Mouse (Mus musculus) heart, embryonic 15.5 days (tissue): ENCODE results near the gene Tldc1. TPM values are rescaled to one million over a fixed set of nuclear protein-coding genes. Genes with fewer than 3 reads are reported as not detected.

Experiments
- ATAC-seq: fragments of 200-750 bp; cut with Nextera tagmentation; replicated peaks from 2 replicates; pipeline ENCODE4 v1.8.0; 2017; ENCODE audit warnings: low read depth, moderate TSS enrichment; ENCODE audit not compliant: insufficient number of reproducible peaks, insufficient read depth, low FRiP score
- H3K27ac ChIP-seq: fragments of 300-500 bp; sonication (generic); 2 replicates; pipeline ENCODE4 v1.5.1; 2015; ENCODE audit warnings: mild to moderate bottlenecking, inconsistent platforms
- H3K27me3 ChIP-seq: fragments of 300-500 bp; sonication (generic); 2 replicates; pipeline ENCODE4 v1.6.1; 2015; ENCODE audit warnings: inconsistent platforms
- H3K36me3 ChIP-seq: fragments of 300-500 bp; sonication (generic); 2 replicates; pipeline ENCODE4 v1.6.1; 2015; ENCODE audit warnings: mild to moderate bottlenecking, inconsistent platforms
- H3K4me1 ChIP-seq: fragments of 300-500 bp; sonication (generic); replicated peaks from 2 replicates; pipeline ENCODE4 v1.6.1; 2015; ENCODE audit warnings: inconsistent platforms
- H3K4me2 ChIP-seq: fragments of 300-500 bp; sonication (generic); 2 replicates; pipeline ENCODE4 v1.6.1; 2015; ENCODE audit warnings: inconsistent platforms, mild to moderate bottlenecking, moderate library complexity
- H3K4me3 ChIP-seq: fragments of 300-500 bp; sonication (generic); 2 replicates; pipeline ENCODE4 v1.5.1; 2015; ENCODE audit warnings: mild to moderate bottlenecking, inconsistent platforms
- H3K9ac ChIP-seq: fragments of 300-500 bp; sonication (generic); 2 replicates; pipeline ENCODE4 v1.6.1; 2015; ENCODE audit warnings: mild to moderate bottlenecking, inconsistent platforms
- H3K9me3 ChIP-seq: fragments of 300-500 bp; sonication (generic); replicated peaks from 2 replicates; pipeline ENCODE4 v1.6.1; 2016; ENCODE audit warnings: inconsistent platforms
- WGBS: fragments of 180-500 bp; shearing (Covaris S2); methylation state at CpG from one replicate; pipeline ENCODE4 v1.1.7; 2015; ENCODE audit warnings: mixed read lengths; 5-methylcytosine and 5-hydroxymethylcytosine counted together
- polyA plus RNA-seq: library from polyadenylated mRNA; unstranded; fragments of >200 nt; fragmentation: Nextera tagmentation; extraction: Ambion mirVana; gene quantifications from 2 replicates; pipeline ENCODE4 v1.2.1, GENCODE M21; 2015

Tldc1 gene
- polyA plus RNA-seq, 1 experiment from 2014 or later: 10.9 TPM

DNA sequence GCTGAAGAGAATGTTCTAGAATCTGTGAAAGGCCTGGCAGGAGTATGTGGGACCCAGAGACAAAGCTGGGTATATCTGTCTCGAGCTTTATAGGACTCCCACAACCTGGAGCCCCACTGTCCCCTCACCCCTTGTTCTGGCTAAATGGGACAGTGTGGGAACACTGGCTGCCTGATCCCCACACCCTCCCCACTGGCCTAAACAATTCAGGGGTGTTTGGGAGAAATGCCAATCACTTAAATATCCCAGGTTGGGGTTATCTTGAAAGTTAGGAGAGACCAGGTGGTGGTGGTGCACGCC is 20.7 kb upstream of the Tldc1 start:
- Histone ChIP-seq H3K4me2 (peak overlapping the region; percentile 52), H3K27me3 (no peaks in the 10 kb centered on the region), H3K36me3 (no peaks in the 10 kb centered on the region), H3K9ac (no peak overlapping the region), H3K4me3 (no peak overlapping the region), H3K27ac (no peak overlapping the region), H3K9me3 (no peaks in the 10 kb centered on the region), H3K4me1 (peaks cover 11% of the 10 kb centered on the region)
- WGBS: 63% methylated on average over 2 of the region's 2 CpGs
- ATAC-seq: no peak

DNA sequence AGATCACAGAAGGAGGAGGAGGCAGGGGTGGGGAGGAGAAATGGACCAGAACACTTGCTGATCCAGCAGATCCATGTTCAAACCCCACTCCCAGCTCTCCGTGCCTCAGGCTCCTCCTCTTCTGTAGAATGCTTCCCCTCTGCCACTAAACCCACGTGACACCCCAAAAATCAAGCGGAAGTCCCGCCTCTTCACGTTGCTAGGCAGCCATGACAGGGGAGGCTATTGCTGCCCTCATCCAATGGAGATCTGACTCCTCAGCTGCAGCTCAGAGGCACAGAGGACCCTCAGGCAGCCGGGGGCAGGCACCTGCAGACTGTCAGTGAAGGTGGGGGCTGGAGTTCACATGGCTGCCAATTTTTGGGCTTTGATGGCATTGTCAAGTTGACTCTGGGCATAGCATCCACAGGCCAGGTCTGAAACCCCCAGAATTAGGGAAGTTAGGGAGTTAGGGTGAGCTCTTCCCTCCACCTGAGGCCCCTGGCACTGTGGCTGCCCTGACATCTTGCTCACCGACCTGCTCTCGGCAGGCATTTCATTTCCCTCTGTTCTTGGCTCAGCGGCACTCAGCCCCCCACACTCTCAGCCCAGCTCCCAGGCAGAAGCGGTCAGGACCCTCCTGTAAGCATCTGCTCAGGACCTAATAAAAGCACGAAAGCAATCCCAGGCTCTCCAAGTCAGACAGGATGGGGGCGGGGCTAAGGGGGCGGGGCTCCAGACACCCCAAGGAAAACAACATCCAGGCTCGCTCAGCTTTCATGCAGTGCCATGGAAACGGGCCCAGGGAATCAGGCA is 20.2 kb upstream of the Tldc1 start:
- 5% methylated on average over 15 of the region's 15 CpGs for WGBS
- peaks cover 11% of the 10 kb centered on the region for H3K4me1 ChIP-seq
- H3K4me3 ChIP-seq: peak overlapping the region; percentile 13; the same call in 1 of the 2 replicates
- H3K9ac ChIP-seq: no peak overlapping the region
- peak; percentile 64 for ATAC-seq
- no peaks in the 10 kb centered on the region for H3K9me3 ChIP-seq
- H3K27me3 ChIP-seq: no peaks in the 10 kb centered on the region
- H3K36me3 ChIP-seq: no peaks in the 10 kb centered on the region
- H3K4me2 ChIP-seq: peak overlapping the region; percentile 52
- peak overlapping the region; percentile 34 for H3K27ac ChIP-seq

DNA sequence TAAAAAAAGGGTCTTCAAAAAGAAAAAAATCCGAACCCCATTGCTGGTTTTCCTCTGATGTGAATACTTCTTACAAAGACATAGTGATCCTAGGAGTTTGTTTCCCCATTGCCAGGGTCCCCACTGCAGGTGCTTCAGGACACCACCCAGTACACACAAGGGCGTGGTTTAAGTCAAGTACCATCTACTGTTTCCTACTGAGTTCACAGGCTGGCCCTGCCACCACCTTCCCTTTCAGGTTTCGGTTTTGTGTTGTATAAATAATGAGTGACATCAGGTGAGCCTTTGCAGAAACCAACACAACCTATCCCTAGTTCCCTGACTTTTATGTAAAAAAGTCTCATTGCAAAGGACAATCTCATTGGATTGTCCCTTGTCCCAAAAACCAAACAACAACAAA is 17.4 kb upstream of the Tldc1 start:
- Histone ChIP-seq H3K36me3 (no peaks in the 10 kb centered on the region), H3K4me2 (no peak overlapping the region), H3K9me3 (no peaks in the 10 kb centered on the region), H3K4me1 (peaks cover 18% of the 10 kb centered on the region), H3K27ac (no peak overlapping the region), H3K4me3 (no peak overlapping the region), H3K27me3 (no peaks in the 10 kb centered on the region), H3K9ac (no peak overlapping the region)
- WGBS: 89% methylated on average over 3 of the region's 3 CpGs
- ATAC-seq: no peak

DNA sequence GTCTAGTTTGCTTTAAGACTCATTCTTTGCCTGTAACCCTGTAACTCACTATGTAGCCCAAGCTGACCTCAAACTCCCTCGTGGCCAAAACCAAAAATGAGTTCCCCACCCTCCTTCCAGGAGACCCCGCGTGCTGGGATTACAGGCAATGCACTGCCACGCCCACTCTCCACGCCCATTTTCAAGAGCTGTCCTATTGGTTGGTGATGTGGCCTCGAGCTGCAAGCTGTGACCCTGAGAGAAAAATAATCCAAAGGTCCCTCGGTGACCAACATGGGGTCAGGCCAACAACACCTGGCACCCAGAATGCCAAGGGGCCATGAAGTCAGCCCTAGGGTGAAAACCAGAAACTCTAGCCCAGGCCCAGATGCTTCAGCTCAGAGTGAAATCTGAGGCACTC is 16.5 kb upstream of the Tldc1 start:
- no peak overlapping the region for H3K4me3 ChIP-seq
- no peaks in the 10 kb centered on the region for H3K27me3 ChIP-seq
- H3K9me3 ChIP-seq: no peaks in the 10 kb centered on the region
- H3K4me1 ChIP-seq: peaks cover 18% of the 10 kb centered on the region
- H3K4me2 ChIP-seq: no peak overlapping the region
- no peak overlapping the region for H3K9ac ChIP-seq
- no peak overlapping the region for H3K27ac ChIP-seq
- H3K36me3 ChIP-seq: no peaks in the 10 kb centered on the region
- no peak for ATAC-seq
- 59% methylated on average over 7 of the region's 7 CpGs for WGBS

DNA sequence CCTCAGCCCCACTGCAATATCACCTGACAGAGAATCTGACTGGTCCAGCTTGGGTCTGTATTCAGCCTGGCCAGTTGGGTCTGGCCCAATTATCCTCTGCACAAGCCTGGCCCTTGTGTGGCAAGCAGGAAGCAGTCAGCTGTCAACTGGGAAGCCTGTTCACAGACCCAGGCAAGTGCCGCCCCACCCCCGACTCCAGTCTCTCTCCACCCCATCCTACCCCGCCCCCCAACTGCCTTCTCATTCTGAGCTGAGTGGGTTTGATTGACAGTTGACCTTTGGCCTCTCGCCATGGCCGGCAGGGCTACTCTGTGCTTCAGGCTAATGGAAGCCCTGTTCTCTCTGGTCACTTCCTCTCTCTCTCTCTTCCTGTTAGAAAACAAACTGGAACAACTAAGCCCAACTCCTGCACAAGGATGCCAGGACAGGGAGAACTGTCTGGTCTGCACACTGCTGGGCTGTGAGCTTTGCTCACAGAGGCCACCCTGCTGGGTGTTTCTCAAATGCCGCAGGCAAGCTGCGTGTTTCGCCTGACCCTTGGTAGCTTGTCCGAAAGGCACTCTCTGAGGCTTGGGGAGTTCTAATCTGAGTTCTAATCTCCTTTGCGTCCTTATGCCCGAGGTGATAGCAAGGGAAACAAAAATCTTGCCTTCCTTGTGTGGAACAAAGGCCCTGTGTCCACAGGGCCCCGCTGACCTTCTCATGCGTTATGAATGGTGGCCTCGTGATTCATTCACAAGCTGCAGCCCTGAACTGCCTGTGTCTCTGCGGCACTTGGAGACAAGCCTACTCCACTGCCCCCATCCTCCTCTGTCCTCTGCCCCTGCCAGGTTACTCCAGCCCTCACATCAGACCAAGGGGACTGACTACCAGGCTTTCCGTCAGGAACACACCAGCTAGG is 13.8 kb upstream of the Tldc1 start:
- WGBS: 43% methylated on average over 16 of the region's 16 CpGs
- Histone ChIP-seq H3K27me3 (no peaks in the 10 kb centered on the region), H3K9me3 (no peaks in the 10 kb centered on the region), H3K4me2 (no peak overlapping the region), H3K27ac (no peak overlapping the region), H3K4me3 (no peak overlapping the region), H3K36me3 (no peaks in the 10 kb centered on the region), H3K9ac (no peak overlapping the region), H3K4me1 (peaks cover 8% of the 10 kb centered on the region)
- ATAC-seq: 0 out of 2 replicates have a peak, but pooled peaks have one; percentile 41

DNA sequence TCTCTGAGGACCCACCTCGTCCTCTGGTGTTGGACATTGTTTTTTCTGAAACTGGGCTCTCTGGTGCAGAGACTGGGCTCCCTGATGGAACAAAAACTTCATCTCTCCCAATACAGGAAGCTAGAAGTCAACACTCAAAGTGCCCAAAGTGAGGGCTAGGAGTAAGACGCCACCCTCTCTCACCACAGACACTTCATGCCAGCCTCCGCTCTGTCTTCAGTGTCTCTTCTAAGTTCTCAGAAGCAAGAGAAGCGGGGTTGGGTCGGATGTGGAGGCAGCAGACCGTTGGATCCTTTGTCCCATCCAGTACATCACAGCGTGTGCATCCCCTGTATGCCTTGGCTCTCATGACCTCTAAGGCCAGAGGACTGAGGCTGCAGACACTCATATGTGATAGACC is 11.4 kb upstream of the Tldc1 start:
- Histone ChIP-seq H3K27me3 (no peaks in the 10 kb centered on the region), H3K9me3 (no peaks in the 10 kb centered on the region), H3K4me3 (no peak overlapping the region), H3K9ac (no peak overlapping the region), H3K4me2 (no peak overlapping the region), H3K36me3 (no peaks in the 10 kb centered on the region), H3K4me1 (peaks cover 12% of the 10 kb centered on the region), H3K27ac (no peak overlapping the region)
- WGBS: 83% methylated on average over 7 of the region's 7 CpGs
- ATAC-seq: no peak

DNA sequence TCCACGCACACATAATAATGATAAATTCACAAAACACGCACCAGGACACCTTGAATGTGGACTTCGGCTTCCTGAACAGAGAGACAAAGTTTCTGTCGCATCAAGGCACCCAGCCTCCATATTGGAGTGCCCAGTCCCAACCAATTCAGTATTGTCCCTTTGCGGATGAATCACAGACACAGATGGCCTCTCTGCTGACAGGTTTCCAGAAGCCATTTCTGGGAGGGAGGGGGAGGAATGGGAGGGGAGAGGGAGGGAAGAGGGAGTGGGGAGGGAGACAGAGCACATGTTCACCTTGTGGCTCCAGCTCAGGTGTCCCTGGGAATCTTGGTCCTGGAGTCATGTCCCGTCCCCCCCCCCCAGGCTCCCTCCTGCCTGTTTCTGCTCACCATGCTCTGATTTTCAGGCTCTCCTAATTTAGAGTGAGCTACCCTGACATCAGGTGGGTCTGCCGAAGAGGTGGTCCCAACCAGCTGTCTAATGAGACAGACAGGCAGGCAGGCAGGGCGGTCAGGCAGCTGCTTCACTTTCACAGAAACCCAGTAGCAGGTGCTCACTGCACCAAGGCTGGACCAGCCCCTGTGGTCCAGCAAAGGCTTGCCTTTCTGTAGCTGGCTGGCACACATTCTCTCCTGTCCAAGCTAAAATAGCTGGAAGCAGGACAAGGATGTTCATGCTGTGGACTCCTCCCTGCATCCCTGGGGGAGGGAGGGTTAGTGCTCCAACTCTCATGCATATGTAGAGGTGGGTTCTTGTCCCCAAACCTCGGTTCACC is 10.6 kb upstream of the Tldc1 start:
- Histone ChIP-seq H3K27me3 (no peaks in the 10 kb centered on the region), H3K36me3 (no peaks in the 10 kb centered on the region), H3K9me3 (no peaks in the 10 kb centered on the region), H3K4me2 (no peak overlapping the region), H3K4me3 (no peak overlapping the region), H3K9ac (no peak overlapping the region), H3K27ac (no peak overlapping the region), H3K4me1 (peaks cover 13% of the 10 kb centered on the region)
- 82% methylated on average over 9 of the region's 9 CpGs for WGBS
- no peak for ATAC-seq

DNA sequence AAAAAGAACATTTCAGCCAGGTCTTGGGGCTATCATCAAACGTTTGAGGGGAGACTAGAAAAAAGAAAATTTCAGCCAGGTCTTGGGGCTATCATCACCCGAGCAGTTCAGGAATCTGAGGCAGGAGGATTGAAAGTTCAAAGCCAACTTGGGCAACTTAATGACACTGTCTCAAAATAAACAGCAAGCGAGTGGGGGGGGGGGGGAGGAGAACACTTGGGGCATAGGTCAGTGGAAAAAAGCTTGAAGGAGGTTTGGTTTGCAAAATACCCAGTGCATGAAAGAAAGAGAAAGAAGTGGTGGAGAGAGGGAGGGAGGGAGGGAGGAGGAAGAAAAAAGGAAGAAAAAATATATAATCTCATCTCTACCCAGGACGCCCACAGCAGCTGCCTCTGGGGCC is 9.1 kb upstream of the Tldc1 start:
- Histone ChIP-seq H3K4me2 (no peak overlapping the region), H3K9me3 (no peaks in the 10 kb centered on the region), H3K4me1 (peaks cover 13% of the 10 kb centered on the region), H3K27me3 (no peaks in the 10 kb centered on the region), H3K27ac (no peak overlapping the region), H3K9ac (no peak overlapping the region), H3K4me3 (no peak overlapping the region), H3K36me3 (no peaks in the 10 kb centered on the region)
- no peak for ATAC-seq
- WGBS: 42% methylated on average over 4 of the region's 4 CpGs

DNA sequence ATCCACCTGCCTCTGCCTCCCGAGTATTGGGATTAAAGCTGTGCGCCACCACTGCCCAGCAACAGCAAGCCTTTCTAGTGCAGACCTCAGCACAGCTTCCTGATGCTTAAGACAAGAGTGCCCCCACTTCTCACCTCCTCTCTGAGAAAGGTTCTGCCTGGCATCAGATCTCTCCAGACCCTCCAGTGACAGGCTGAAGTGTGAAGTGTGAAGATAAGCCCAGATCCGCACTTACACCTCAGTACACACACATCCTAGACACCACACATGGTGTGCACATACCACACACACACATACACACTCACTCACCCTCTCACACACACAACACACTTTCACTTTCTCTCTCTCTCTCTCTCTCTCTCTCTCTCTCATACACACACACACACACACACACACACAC is 8.7 kb upstream of the Tldc1 start:
- ATAC-seq: no peak
- Histone ChIP-seq H3K9ac (no peak overlapping the region), H3K27ac (no peak overlapping the region), H3K36me3 (no peaks in the 10 kb centered on the region), H3K9me3 (no peaks in the 10 kb centered on the region), H3K27me3 (no peaks in the 10 kb centered on the region), H3K4me1 (peaks cover 10% of the 10 kb centered on the region), H3K4me3 (no peak overlapping the region), H3K4me2 (no peak overlapping the region)
- WGBS: 50% methylated on average over 3 of the region's 3 CpGs

DNA sequence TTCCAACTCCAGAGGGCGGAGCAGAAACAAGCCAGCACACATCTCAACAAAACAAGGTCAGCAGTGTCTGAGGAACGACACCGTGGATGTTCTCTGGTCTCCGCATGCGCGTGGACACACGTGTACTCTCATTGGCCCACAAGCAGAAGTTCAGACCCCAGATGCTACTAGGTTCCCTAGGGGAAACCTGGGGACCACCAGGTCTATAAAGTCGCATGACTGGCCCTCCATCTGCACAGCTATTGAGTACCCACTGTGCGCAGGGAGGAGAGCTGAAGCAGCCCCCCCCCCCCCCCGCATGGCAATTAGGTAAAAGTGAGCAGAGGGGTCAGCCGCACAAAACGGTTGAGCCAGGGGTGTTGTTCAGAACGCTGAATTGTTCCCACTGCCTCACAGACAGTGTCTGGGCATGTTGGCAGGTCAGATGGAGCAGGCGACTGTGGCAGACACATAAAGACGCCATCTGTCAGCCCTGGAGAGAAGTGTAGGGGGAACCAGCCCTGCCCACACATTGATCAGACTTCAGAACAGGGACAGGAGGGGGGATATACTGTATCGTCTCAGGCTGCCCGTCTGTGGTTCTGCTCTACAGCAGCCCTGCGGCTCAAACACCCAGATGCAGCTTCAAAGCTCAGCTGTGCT is 7.7 kb upstream of the Tldc1 start:
- Histone ChIP-seq H3K36me3 (no peaks in the 10 kb centered on the region), H3K27me3 (no peaks in the 10 kb centered on the region), H3K9ac (no peak overlapping the region), H3K4me1 (peaks cover 5% of the 10 kb centered on the region; the same call in 1 of the 2 replicates), H3K4me2 (no peak overlapping the region), H3K9me3 (no peaks in the 10 kb centered on the region), H3K4me3 (no peak overlapping the region), H3K27ac (no peak overlapping the region)
- WGBS: 63% methylated on average over 18 of the region's 18 CpGs
- no peak for ATAC-seq

DNA sequence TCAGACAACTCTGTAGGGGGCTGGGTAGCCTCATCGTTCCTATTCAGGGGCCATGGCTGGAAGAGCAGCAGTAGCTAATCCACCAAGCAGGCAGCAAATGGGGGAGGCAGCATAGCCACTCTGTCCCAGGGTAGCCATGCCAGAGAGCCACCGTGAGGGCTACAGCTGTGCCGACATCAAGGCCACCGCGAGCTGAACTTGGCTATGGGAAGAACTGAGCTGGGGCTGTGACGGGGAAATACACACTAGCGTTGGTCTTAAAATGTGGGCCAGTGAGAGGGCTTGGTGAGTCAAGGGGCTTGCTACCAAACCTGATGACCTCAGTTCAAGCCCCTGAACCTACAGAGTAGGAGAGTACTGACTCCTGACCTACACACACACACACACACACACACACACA is 6.5 kb upstream of the Tldc1 start:
- ATAC-seq: no peak
- peak overlapping the region; percentile 4; the same call in 1 of the 2 replicates for H3K27ac ChIP-seq
- H3K9me3 ChIP-seq: no peaks in the 10 kb centered on the region
- WGBS: 72% methylated on average over 7 of the region's 7 CpGs
- no peaks in the 10 kb centered on the region for H3K36me3 ChIP-seq
- no peaks in the 10 kb centered on the region for H3K27me3 ChIP-seq
- peaks cover 5% of the 10 kb centered on the region; the same call in 1 of the 2 replicates for H3K4me1 ChIP-seq
- H3K4me2 ChIP-seq: no peak overlapping the region
- no peak overlapping the region for H3K4me3 ChIP-seq
- no peak overlapping the region for H3K9ac ChIP-seq
